Mouse (Mus musculus): ENCODE data around the gene Acly. TPM values are rescaled to one million over a fixed set of nuclear protein-coding genes. Genes with fewer than 3 reads are reported as not detected.

Gene Acly
- polyA plus RNA-seq, 1 experiment from 2014 or later: 153 TPM

DNA sequence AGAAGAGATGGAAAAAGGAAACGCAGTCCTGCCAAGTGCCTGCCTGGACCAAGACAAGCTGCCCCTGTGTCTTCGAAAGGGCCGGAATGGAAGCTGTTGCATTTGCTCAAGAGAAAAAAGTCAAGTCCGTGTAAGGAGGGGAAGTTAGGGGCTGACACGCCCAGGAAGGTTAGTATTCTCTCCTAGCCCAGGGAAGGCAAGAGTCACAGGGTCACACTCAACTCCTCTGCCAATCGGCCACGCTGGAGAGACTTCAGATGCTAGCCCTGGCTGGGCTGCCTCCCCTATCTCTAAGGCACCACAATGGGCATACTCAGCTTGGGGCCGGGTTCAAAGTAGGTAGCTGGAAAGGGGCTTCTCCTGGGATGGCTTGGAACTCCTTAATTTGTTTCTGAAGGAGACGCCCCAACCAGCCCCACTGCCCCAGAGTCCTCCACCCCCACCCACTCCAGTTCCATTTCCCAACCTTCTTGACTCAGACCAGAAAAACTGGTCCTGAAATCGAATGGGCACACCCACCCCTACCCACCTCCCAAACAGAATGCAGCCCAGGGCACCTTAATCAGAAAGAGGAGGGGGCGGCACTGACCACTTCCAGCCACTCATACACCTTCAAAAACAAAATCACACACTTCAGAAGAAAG is 2.7 kb downstream of the Acly start:
- H3K9ac ChIP-seq: no peak overlapping the region
- WGBS: 40% methylated on average over 11 of the region's 11 CpGs
- H3K4me2 ChIP-seq: peak overlapping the region; percentile 75
- no peak for ATAC-seq (ENCODE audit: insufficient read depth, low FRiP score, low read depth)
- H3K27me3 ChIP-seq (replicated peaks): no peaks in the 10 kb centered on the region
- H3K36me3 ChIP-seq: peaks cover 28% of the 10 kb centered on the region
- H3K9me3 ChIP-seq: no peaks in the 10 kb centered on the region
- peak overlapping the region; percentile 83 for H3K4me3 ChIP-seq (replicated peaks)
- peaks cover 10% of the 10 kb centered on the region for H3K4me1 ChIP-seq
- H3K27ac ChIP-seq: peak overlapping the region; percentile 23

DNA sequence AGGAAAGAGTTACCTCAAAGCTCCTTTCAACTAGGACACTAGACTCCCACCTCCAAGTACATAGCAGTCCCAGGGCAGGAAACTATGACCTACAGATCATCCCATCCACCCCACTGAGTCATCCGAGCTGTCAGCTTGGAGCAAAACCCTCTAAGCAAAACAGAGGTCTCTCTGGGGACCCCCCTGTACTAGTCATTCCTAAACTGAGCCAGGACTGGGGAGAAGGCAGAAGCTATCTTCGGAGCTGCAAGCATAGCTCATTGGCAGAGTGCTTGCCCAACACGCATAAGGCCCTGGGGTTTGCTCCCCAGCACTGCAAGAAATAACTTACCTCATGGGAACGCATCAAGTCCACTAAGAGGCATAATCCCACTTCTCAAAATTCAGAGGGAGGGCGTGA is 3.4 kb downstream of the Acly start:
- H3K9ac ChIP-seq: no peak overlapping the region
- H3K4me2 ChIP-seq: peak overlapping the region; percentile 75; the same call in 1 of the 2 replicates
- 73% methylated on average over 5 of the region's 5 CpGs for WGBS
- H3K27ac ChIP-seq: no peak overlapping the region
- ATAC-seq (ENCODE audit: insufficient read depth, low FRiP score, low read depth): no peak
- no peaks in the 10 kb centered on the region for H3K9me3 ChIP-seq
- peaks cover 36% of the 10 kb centered on the region for H3K36me3 ChIP-seq
- peaks cover 10% of the 10 kb centered on the region for H3K4me1 ChIP-seq
- H3K27me3 ChIP-seq (replicated peaks): no peaks in the 10 kb centered on the region
- H3K4me3 ChIP-seq (replicated peaks): peak overlapping the region; percentile 83; the same call in 1 of the 2 replicates

DNA sequence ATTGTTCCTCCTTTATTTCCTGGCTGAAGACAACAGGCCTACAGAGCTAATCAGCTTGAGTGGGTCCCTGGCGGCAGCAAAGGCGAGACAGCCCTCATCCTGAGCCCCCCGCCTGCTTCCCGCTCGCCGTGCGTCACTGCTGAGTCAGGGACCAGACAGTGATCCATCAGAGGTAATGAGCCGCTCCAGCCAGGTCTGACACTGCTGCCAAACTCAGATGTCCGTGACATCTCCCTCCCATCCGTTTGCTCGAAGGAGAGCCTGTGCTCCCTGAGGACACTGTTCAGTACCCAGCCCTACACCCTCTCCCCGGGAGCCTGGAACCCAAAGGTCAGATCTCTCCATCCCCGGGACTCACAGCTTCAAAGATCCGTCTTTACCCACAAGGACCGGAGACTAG is 7.0 kb downstream of the Acly start:
- no peak for ATAC-seq (ENCODE audit: insufficient read depth, low FRiP score, low read depth)
- Histone ChIP-seq H3K36me3 (peaks cover 48% of the 10 kb centered on the region), H3K4me3 (replicated peaks) (no peak overlapping the region), H3K27ac (no peak overlapping the region), H3K9ac (no peak overlapping the region), H3K9me3 (no peaks in the 10 kb centered on the region), H3K4me2 (no peak overlapping the region), H3K27me3 (replicated peaks) (no peaks in the 10 kb centered on the region), H3K4me1 (peaks cover 14% of the 10 kb centered on the region)
- 64% methylated on average over 15 of the region's 15 CpGs for WGBS

DNA sequence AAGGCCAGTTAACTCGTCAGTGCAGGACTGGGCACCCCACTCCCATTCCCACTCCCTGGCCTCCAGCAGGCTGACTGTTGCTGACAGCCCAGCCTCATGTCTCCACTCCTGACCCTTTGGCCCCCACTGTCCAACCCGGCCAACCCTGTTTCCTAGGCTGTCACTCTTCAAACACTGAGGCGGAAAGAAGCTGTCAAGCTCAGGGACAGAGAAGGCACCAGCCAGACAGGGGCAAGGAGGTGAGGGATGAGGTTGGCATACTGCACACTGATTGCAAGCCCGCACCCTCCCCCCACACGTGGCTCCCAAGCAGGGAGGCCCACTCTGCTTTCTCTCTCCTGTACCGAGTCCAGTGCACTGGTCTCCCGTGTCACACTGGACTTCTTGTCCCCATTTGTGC is 8.6 kb downstream of the Acly start:
- no peaks in the 10 kb centered on the region for H3K9me3 ChIP-seq
- peaks cover 12% of the 10 kb centered on the region; the same call in 1 of the 2 replicates for H3K4me1 ChIP-seq
- H3K4me3 ChIP-seq (replicated peaks): no peak overlapping the region
- H3K4me2 ChIP-seq: no peak overlapping the region
- H3K36me3 ChIP-seq: peaks cover 62% of the 10 kb centered on the region
- H3K27ac ChIP-seq: peak overlapping the region; percentile 42
- no peaks in the 10 kb centered on the region for H3K27me3 ChIP-seq (replicated peaks)
- no peak for ATAC-seq (ENCODE audit: insufficient read depth, low FRiP score, low read depth)
- 58% methylated on average over 7 of the region's 7 CpGs for WGBS
- no peak overlapping the region for H3K9ac ChIP-seq

DNA sequence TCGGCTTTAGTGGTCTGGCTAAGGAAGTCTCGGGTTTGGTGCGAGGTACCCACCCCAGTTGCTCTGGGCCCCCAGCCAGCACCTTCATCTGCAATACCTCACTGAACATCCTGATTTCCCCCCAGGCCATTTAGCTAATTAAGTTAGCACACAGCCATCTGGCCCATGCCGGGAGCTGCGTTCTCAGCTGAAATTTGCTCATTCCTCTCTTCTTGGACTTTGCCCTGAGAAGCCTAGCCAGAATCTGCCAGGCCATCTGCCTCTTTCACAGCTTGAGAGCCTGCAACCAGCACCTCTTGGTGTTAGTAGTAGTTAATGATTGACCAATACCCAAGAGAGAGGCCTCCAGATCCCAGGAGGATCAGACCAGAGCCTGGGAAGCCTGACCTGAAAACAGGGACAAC is 9.6 kb downstream of the Acly start:
- no peak overlapping the region for H3K9ac ChIP-seq
- no peaks in the 10 kb centered on the region for H3K27me3 ChIP-seq (replicated peaks)
- WGBS: 57% methylated on average over 5 of the region's 5 CpGs
- no peak overlapping the region for H3K4me2 ChIP-seq
- peaks cover 61% of the 10 kb centered on the region for H3K36me3 ChIP-seq
- no peaks in the 10 kb centered on the region for H3K9me3 ChIP-seq
- no peak overlapping the region for H3K4me3 ChIP-seq (replicated peaks)
- peak overlapping the region; percentile 42; the same call in 1 of the 2 replicates for H3K27ac ChIP-seq
- ATAC-seq (ENCODE audit: insufficient read depth, low FRiP score, low read depth): peak; percentile 84
- H3K4me1 ChIP-seq: peaks cover 12% of the 10 kb centered on the region; the same call in 1 of the 2 replicates

DNA sequence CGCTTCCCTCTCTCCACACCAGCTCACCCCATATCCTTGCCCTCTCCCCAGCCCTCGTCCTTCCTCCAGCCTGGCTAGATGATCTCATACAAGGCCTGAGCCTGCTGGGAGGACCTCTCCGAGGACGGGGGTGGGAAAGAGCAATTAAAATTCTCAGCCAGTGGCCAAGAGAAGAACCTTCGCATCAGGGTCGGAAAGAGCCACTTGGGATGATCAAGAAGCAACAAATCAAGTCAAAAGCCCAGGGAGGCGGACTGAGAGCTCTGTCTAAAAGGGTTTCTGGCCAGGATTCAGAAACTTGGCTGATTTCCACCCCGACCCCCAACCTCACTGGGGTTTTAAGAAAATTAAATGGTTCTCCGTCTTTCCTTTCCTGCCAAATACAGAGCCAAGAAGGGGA is 11.5 kb downstream of the Acly start:
- 40% methylated on average over 9 of the region's 9 CpGs for WGBS
- Histone ChIP-seq H3K36me3 (peaks cover 54% of the 10 kb centered on the region), H3K27ac (0 out of 2 replicates have a peak overlapping the region, but pooled peaks have one; percentile 17)

DNA sequence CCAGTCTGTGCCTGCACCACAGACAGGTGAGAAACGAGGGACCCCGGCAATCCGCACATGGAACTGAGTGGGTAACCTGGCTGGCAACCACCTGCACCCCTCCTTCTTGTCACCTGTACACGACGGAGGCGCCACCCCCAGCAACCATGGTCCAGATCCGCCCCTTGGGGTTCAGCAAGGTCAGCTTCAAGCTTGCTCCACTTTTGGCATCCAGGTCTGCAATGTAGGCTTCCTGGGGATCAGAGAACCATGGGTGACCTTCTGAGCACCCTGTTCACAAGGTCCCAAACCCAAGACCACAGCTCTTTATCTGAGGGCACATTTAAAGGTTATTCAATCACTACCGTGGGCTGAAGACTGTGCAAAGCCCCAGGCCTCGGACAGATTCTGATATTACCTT is 12.0 kb downstream of the Acly start:
- Histone ChIP-seq H3K4me2 (no peak overlapping the region), H3K36me3 (peaks cover 54% of the 10 kb centered on the region), H3K9ac (no peak overlapping the region), H3K4me3 (replicated peaks) (no peak overlapping the region), H3K27me3 (replicated peaks) (no peaks in the 10 kb centered on the region), H3K27ac (0 out of 2 replicates have a peak overlapping the region, but pooled peaks have one; percentile 17), H3K9me3 (no peaks in the 10 kb centered on the region), H3K4me1 (peaks cover 12% of the 10 kb centered on the region; the same call in 1 of the 2 replicates)
- 89% methylated on average over 9 of the region's 9 CpGs for whole genome bisulfite sequencing
- ATAC-seq (ENCODE audit: insufficient read depth, low FRiP score, low read depth): no peak

More for the DNA sequence above, 11.5 kb downstream of the Acly start:
- Histone ChIP-seq H3K9me3 (no peaks in the 10 kb centered on the region), H3K4me1 (peaks cover 12% of the 10 kb centered on the region; the same call in 1 of the 2 replicates), H3K4me3 (replicated peaks) (no peak overlapping the region), H3K27me3 (replicated peaks) (no peaks in the 10 kb centered on the region), H3K9ac (no peak overlapping the region), H3K4me2 (no peak overlapping the region)
- no peak for ATAC-seq (ENCODE audit: insufficient read depth, low FRiP score, low read depth)

GRCm38 (mm10) chr11:100515061-100515460 is 12.7 kb downstream of the Acly start:
- H3K9ac ChIP-seq: no peak overlapping the region
- no peak overlapping the region for H3K4me2 ChIP-seq
- peaks cover 49% of the 10 kb centered on the region for H3K36me3 ChIP-seq
- no peak overlapping the region for H3K4me3 ChIP-seq (replicated peaks)
- H3K27me3 ChIP-seq (replicated peaks): no peaks in the 10 kb centered on the region
- no peak for ATAC-seq (ENCODE audit: insufficient read depth, low FRiP score, low read depth)
- 91% methylated on average over 9 of the region's 9 CpGs for WGBS
- peaks cover 12% of the 10 kb centered on the region; the same call in 1 of the 2 replicates for H3K4me1 ChIP-seq
- H3K27ac ChIP-seq: no peak overlapping the region
- no peaks in the 10 kb centered on the region for H3K9me3 ChIP-seq

DNA sequence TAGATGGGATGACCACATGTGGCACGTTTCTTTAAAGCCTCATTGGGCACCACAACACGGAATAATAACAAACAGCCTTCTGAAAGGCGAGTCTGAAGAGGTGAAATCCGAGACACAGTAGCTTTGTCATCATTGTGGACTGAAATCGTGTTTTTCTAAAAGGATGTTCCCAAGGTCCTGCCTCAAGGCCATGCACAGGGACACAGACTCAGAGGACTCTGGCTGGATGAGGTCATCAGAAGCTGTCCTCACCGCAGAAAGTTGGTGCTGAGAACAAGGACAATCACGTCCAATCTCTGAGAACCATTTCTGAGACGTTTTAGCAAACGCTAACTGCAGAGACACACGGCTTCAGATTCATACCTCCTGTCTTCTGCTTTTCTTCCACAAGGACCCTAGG is 14.1 kb downstream of the Acly start:
- 86% methylated on average over 10 of the region's 10 CpGs for WGBS
- no peak for ATAC-seq (ENCODE audit: insufficient read depth, low FRiP score, low read depth)
- H3K27ac ChIP-seq: no peak overlapping the region
- no peak overlapping the region for H3K9ac ChIP-seq
- H3K4me1 ChIP-seq: peaks cover 8% of the 10 kb centered on the region; the same call in 1 of the 2 replicates
- H3K36me3 ChIP-seq: peaks cover 39% of the 10 kb centered on the region
- H3K4me2 ChIP-seq: no peak overlapping the region
- no peaks in the 10 kb centered on the region for H3K9me3 ChIP-seq
- no peak overlapping the region for H3K4me3 ChIP-seq (replicated peaks)
- H3K27me3 ChIP-seq (replicated peaks): no peaks in the 10 kb centered on the region

- Histone ChIP-seq H3K36me3 (peaks cover 47% of the 10 kb centered on the region), H3K27me3 (replicated peaks) (no peaks in the 10 kb centered on the region), H3K4me1 (peaks cover 8% of the 10 kb centered on the region; the same call in 1 of the 2 replicates), H3K9ac (no peak overlapping the region), H3K9me3 (no peaks in the 10 kb centered on the region), H3K4me3 (replicated peaks) (no peak overlapping the region), H3K4me2 (no peak overlapping the region), H3K27ac (no peak overlapping the region)
- no peak for ATAC-seq (ENCODE audit: insufficient read depth, low FRiP score, low read depth)
- 91% methylated on average over 1 of the region's 1 CpGs for WGBS
These were observed 15.4 kb downstream of the Acly start for GRCm38 (mm10) chr11:100512384-100512783.

- Histone ChIP-seq H3K4me1 (no peaks in the 10 kb centered on the region), H3K27me3 (replicated peaks) (no peaks in the 10 kb centered on the region), H3K9ac (no peak overlapping the region), H3K36me3 (peaks cover 43% of the 10 kb centered on the region), H3K27ac (no peak overlapping the region), H3K4me2 (no peak overlapping the region), H3K4me3 (replicated peaks) (no peak overlapping the region), H3K9me3 (no peaks in the 10 kb centered on the region)
- WGBS: 89% methylated on average over 2 of the region's 2 CpGs
- no peak for ATAC-seq (ENCODE audit: insufficient read depth, low FRiP score, low read depth)
These were observed 17.2 kb downstream of the Acly start for GRCm38 (mm10) chr11:100510556-100510955.

GRCm38 (mm10) chr11:100505997-100506396 is 21.8 kb downstream of the Acly start:
- Histone ChIP-seq H3K9ac (no peak overlapping the region), H3K4me1 (no peaks in the 10 kb centered on the region), H3K36me3 (peaks cover 53% of the 10 kb centered on the region), H3K4me3 (replicated peaks) (no peak overlapping the region), H3K9me3 (no peaks in the 10 kb centered on the region), H3K27ac (no peak overlapping the region), H3K27me3 (replicated peaks) (no peaks in the 10 kb centered on the region), H3K4me2 (no peak overlapping the region)
- no peak for ATAC-seq (ENCODE audit: insufficient read depth, low FRiP score, low read depth)
- 97% methylated on average over 8 of the region's 8 CpGs for WGBS
